Mouse (Mus musculus): ENCODE data around the gene Gopc. TPM values are rescaled to one million over a fixed set of nuclear protein-coding genes. Genes with fewer than 3 reads are reported as not detected.
"Not testable (repeated sequence)": the region's sequence is repeated elsewhere in the genome, so short reads cannot be mapped to it uniquely, and the experiment has no call there.

Gene Gopc
- polyA plus RNA-seq, 1 experiment = 30.9 TPM

DNA sequence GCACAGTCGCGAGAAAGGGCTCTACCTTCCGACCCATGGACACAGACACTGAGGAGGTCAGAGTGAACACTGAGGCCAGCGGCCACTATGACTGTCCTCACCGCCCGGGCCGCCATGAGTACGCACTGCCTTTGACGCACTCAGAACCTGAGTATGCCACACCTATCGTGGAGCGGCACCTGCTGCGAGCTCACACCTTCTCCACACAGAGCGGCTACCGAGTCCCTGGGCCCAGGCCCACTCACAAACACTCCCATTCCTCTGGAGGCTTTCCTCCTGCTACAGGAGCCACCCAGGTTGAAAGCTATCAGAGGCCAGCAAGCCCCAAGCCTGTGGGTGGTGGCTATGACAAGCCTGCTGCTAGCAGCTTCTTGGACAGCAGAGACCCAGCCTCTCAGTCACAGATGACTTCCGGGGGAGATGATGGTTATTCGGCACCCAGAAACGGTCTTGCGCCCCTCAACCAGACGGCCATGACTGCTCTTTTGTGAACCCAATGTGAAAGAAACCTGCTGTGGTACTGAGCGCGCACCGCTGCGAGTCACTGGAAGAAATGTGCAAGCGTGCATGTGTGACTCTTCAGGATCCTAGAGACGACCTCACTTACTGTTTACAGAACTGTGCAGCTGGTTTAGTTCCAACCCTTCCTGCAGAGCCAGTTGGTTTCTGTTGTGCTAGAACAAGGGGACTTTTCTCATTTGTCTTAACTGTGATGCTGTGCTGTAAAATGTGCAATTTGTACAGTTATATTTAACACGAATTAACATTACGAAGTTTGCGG, 62.2 kb downstream of the Gopc start:
- no peak for DNase-seq
- no peaks in the 10 kb centered on the region for H3K27me3 ChIP-seq (ENCODE audit: control insufficient read depth, insufficient read depth, low read length)

DNA sequence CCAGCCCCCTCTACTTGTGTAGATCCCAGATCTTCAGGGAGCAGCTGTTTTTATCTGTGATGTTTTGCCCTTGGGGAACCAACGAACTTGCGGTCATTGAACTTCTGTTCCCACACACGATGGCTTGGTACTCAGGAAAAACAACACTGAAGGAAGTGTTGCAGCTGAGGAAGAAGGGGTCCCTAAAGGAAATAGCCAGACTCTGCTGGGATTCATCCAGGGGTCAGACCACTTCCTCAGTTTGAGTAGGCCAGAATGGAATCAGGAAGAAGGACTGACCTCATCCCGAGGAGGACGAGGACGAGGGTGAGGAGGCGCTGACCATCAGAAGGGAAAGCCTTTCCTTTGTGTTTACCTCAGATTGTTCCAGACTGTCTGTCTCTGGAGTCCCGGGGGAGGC, 72.7 kb downstream of the Gopc start:
- Histone ChIP-seq H3K27me3 (ENCODE audit: control insufficient read depth, insufficient read depth, low read length) (no peaks in the 10 kb centered on the region), H3K4me3 (replicated peaks; ENCODE audit: insufficient read depth, low read depth, low read length) (no peak overlapping the region), H3K4me1 (ENCODE audit: control insufficient read depth, insufficient read depth, low read length) (no peaks in the 10 kb centered on the region), H3K27ac (ENCODE audit: insufficient read depth, low read length) (no peak overlapping the region)
- WGBS = 90% methylated on average over 8 of the region's 8 CpGs
- no peak for TF ChIP-seq POLR2A (IDR thresholded peaks at IDR 0.05; ENCODE audit: borderline replicate concordance, insufficient read depth, low read length)
- no peak for TF ChIP-seq CTCF (IDR thresholded peaks at IDR 0.05; ENCODE audit: borderline replicate concordance, insufficient read depth, low read depth, low read length)
- no peak for DNase-seq

More for the DNA sequence above, 62.2 kb downstream of the Gopc start:
- TF ChIP-seq POLR2A (IDR thresholded peaks at IDR 0.05; ENCODE audit: borderline replicate concordance, insufficient read depth, low read length) = no peak
- no peaks in the 10 kb centered on the region for H3K4me1 ChIP-seq (ENCODE audit: control insufficient read depth, insufficient read depth, low read length)
- H3K27ac ChIP-seq (ENCODE audit: insufficient read depth, low read length) = no peak overlapping the region
- no peak overlapping the region for H3K4me3 ChIP-seq (replicated peaks; ENCODE audit: insufficient read depth, low read depth, low read length)
- 92% methylated on average over 28 of the region's 28 CpGs for WGBS

DNA sequence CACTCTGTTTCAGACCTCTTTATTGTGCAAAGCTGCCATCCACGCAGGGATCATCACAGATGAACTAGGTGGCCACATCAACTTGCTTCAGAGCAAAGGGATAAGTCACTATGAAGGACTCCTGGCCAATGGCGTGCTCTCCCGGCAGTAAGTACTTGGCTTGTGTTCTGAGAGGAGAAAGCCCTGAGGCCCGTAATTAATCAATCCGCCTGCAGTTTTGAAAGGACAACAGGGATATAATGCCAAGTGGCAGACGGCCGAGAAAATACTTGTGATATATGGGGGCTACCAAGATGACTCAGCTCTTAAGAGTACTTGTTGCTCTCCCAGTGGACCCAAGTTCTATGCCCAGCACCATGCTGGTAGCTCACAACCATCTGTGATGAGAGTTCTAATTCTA, 77.3 kb downstream of the Gopc start:
- no peak for DNase-seq
- no peak overlapping the region for H3K4me3 ChIP-seq (replicated peaks; ENCODE audit: insufficient read depth, low read depth, low read length)
- no peak overlapping the region for H3K27ac ChIP-seq (ENCODE audit: insufficient read depth, low read length)
- H3K27me3 ChIP-seq (ENCODE audit: control insufficient read depth, insufficient read depth, low read length) = no peaks in the 10 kb centered on the region
- no peaks in the 10 kb centered on the region for H3K4me1 ChIP-seq (ENCODE audit: control insufficient read depth, insufficient read depth, low read length)
- WGBS = 50% methylated on average over 7 of the region's 7 CpGs
- TF ChIP-seq CTCF (IDR thresholded peaks at IDR 0.05; ENCODE audit: borderline replicate concordance, insufficient read depth, low read depth, low read length) = no peak
- no peak for TF ChIP-seq POLR2A (IDR thresholded peaks at IDR 0.05; ENCODE audit: borderline replicate concordance, insufficient read depth, low read length)

DNA sequence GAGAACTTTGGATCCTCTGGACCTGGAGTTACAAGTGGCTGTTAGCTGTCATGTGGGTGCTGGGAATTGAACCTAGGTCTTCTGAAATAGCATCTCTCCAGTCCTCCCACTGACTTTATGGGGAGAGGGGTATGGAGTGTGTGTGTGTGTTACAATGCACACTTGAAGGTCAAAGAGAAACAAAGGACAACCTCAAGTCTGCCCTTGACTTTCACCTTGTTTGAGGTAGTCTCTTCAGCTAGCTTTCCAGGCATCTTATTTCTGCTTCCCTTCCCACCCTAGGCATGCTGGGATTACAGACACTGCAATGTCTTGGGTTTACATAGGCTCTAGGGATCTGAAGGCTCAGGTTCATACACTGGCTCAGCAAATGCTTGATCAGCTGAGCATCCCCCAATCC, 79.7 kb downstream of the Gopc start:
- H3K4me1 ChIP-seq (ENCODE audit: control insufficient read depth, insufficient read depth, low read length) = no peaks in the 10 kb centered on the region
- DNase-seq = no peak
- no peak overlapping the region for H3K27ac ChIP-seq (ENCODE audit: insufficient read depth, low read length)
- H3K4me3 ChIP-seq (replicated peaks; ENCODE audit: insufficient read depth, low read depth, low read length) = no peak overlapping the region
- no peak for TF ChIP-seq POLR2A (IDR thresholded peaks at IDR 0.05; ENCODE audit: borderline replicate concordance, insufficient read depth, low read length)
- no peak for TF ChIP-seq CTCF (IDR thresholded peaks at IDR 0.05; ENCODE audit: borderline replicate concordance, insufficient read depth, low read depth, low read length)
- H3K27me3 ChIP-seq (ENCODE audit: control insufficient read depth, insufficient read depth, low read length) = no peaks in the 10 kb centered on the region

DNA sequence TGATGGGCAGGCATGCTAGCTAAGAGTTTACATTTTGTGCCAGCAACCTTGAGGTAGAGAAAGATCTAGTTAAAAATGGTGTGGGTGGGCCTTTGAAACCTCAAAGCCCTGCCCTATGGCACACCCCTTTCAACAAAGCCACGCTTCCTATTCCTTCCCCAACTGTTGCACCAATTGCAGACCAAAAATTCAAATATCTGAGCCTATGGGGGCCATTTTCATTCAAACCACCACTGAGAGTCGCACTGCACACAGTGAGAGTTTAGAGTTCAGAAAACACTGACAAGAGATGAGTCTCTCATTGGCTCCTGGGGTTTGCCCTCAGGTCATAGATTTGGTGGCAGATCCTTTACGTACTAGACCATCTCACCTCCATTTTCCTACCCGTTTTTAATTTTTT, 80.2 kb downstream of the Gopc start:
- DNase-seq = no peak
- H3K4me1 ChIP-seq (ENCODE audit: control insufficient read depth, insufficient read depth, low read length) = no peaks in the 10 kb centered on the region
- WGBS = 98% methylated on average over 4 of the region's 4 CpGs
- H3K27me3 ChIP-seq (ENCODE audit: control insufficient read depth, insufficient read depth, low read length) = no peaks in the 10 kb centered on the region
- H3K27ac ChIP-seq (ENCODE audit: insufficient read depth, low read length) = no peak overlapping the region
- no peak for TF ChIP-seq POLR2A (IDR thresholded peaks at IDR 0.05; ENCODE audit: borderline replicate concordance, insufficient read depth, low read length)
- TF ChIP-seq CTCF (IDR thresholded peaks at IDR 0.05; ENCODE audit: borderline replicate concordance, insufficient read depth, low read depth, low read length) = no peak
- H3K4me3 ChIP-seq (replicated peaks; ENCODE audit: insufficient read depth, low read depth, low read length) = no peak overlapping the region

DNA sequence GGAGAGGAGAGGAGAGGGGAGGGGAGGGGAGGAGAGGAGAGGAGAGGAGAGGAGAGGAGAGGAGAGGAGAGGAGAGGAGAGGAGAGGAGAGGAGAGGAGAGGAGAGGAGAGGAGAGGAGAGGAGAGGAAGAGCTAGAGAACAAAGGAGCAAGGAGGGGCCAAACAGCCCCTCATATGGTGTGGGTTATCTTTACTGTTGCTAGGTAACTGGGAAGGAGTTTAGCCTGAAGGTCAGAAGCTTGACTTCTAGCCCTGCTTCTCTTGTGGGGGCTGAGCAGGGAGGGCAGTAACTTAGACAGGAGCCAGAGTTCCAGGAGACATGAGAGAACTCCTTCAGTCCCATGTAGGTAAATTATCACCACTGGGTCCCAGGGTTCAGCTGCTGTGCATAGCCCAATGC, 83.4 kb downstream of the Gopc start:
- H3K27me3 ChIP-seq (ENCODE audit: control insufficient read depth, insufficient read depth, low read length); H3K27ac ChIP-seq (ENCODE audit: insufficient read depth, low read length); H3K4me3 ChIP-seq (replicated peaks; ENCODE audit: insufficient read depth, low read depth, low read length); H3K4me1 ChIP-seq (ENCODE audit: control insufficient read depth, insufficient read depth, low read length); DNase-seq: not testable (repeated sequence)

DNA sequence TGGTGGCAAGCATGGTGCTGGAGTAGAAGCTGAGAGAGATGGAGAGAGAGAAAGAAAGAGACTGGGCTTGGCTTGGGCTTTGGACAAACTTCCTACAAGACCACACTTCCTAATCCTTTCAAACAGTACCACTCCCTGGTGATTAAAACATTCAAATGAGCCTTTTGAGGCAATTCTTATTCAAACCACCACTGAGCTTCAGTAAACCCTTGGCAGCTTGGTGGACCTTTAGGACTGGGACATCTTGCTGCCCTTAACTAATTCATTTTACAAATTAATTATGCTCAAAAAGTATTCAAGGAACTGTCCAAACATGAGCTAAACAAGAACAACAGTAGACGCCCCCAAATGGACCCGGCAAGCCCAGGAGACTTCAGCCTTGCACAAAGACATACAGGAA, 86.0 kb downstream of the Gopc start:
- no peak overlapping the region for H3K4me3 ChIP-seq (replicated peaks; ENCODE audit: insufficient read depth, low read depth, low read length)
- H3K27me3 ChIP-seq (ENCODE audit: control insufficient read depth, insufficient read depth, low read length) = no peaks in the 10 kb centered on the region
- H3K27ac ChIP-seq (ENCODE audit: insufficient read depth, low read length) = no peak overlapping the region
- H3K4me1 ChIP-seq (ENCODE audit: control insufficient read depth, insufficient read depth, low read length) = no peaks in the 10 kb centered on the region
- no peak for DNase-seq
- WGBS = 79% methylated on average over 2 of the region's 2 CpGs
- TF ChIP-seq CTCF (IDR thresholded peaks at IDR 0.05; ENCODE audit: borderline replicate concordance, insufficient read depth, low read depth, low read length) = no peak
- no peak for TF ChIP-seq POLR2A (IDR thresholded peaks at IDR 0.05; ENCODE audit: borderline replicate concordance, insufficient read depth, low read length)

DNA sequence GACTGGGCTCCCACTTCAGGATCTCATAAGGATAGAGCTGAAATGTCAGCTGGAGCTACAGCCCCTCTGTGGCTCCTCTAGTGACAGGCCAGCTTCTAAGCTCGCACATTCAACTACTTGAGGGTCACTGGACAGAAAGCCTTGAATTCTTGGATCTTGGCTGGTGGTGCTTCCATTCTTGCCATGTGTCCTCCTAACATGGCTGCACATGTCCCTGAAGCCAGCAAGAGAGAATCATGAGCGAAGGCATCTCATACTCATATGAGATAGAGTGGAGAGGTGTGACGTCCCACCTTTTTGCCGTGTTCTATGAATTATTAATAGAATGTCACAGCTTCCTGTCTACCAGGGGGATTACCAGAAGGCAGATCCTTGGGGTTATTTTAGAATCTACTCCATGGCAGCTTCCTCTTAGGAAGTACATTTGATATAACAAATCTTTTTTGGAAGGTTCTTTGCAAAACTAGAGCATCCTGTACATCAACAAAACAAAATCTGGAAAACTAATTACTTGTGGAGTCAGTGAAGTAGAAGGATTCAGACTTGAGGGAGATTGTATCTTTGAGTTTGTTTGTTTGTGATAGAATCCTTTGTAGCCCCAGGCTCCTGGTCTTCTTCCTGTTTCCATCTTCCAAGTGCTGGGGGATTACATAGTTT, 87.9 kb downstream of the Gopc start:
- WGBS = 84% methylated on average over 4 of the region's 4 CpGs
- TF ChIP-seq POLR2A (IDR thresholded peaks at IDR 0.05; ENCODE audit: borderline replicate concordance, insufficient read depth, low read length) = no peak
- TF ChIP-seq CTCF (IDR thresholded peaks at IDR 0.05; ENCODE audit: borderline replicate concordance, insufficient read depth, low read depth, low read length) = no peak
- no peak overlapping the region for H3K4me3 ChIP-seq (replicated peaks; ENCODE audit: insufficient read depth, low read depth, low read length)
- no peaks in the 10 kb centered on the region for H3K27me3 ChIP-seq (ENCODE audit: control insufficient read depth, insufficient read depth, low read length)
- H3K4me1 ChIP-seq (ENCODE audit: control insufficient read depth, insufficient read depth, low read length) = no peaks in the 10 kb centered on the region
- no peak for DNase-seq
- no peak overlapping the region for H3K27ac ChIP-seq (ENCODE audit: insufficient read depth, low read length)

DNA sequence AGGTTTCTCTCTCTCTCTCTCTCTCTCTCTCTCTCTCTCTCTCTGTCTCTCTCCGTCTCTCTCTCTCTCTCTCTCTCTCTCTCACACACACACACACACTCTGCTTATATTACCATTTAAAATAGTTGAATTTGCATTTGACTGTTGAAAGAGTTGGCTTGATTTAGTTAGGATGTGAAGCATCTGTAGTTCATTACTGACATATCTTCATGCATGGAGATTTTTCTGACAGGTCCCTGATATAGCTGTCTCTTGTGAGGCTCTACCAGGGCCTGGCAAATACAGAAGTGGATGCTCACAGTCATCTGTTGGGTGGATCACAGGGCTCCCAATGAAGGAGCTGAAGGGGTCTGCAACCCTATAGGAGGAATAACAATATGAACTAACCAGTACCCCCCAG, 89.5 kb downstream of the Gopc start:
- H3K27ac ChIP-seq (ENCODE audit: insufficient read depth, low read length); H3K4me1 ChIP-seq (ENCODE audit: control insufficient read depth, insufficient read depth, low read length); H3K4me3 ChIP-seq (replicated peaks; ENCODE audit: insufficient read depth, low read depth, low read length); DNase-seq; H3K27me3 ChIP-seq (ENCODE audit: control insufficient read depth, insufficient read depth, low read length): not testable (repeated sequence)
- WGBS = 43% methylated on average over 1 of the region's 1 CpGs
